Mouse (Mus musculus): ENCODE results near the gene Prex1.

Prex1 gene

DNA sequence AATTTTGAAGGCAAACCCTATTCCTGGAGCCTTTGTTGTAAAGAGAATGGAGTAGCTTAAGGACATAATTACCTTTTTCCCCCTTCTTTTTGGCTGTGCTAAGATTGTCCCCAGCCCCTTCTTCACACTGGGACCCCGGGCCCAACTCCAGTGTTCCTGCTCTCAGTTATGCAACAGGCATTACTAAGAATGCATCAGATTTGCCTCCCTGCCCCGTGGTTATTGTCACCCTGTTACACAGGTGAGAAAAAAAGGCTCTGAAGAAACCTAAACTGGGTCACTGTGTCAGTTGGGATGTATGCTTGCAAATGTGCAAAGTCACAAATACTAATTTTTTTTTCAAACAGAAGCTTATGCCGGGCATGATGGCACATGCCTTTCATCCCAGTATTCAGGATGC, 6.8 kb upstream of the Prex1 start:
- no peak for DNase-seq

DNA sequence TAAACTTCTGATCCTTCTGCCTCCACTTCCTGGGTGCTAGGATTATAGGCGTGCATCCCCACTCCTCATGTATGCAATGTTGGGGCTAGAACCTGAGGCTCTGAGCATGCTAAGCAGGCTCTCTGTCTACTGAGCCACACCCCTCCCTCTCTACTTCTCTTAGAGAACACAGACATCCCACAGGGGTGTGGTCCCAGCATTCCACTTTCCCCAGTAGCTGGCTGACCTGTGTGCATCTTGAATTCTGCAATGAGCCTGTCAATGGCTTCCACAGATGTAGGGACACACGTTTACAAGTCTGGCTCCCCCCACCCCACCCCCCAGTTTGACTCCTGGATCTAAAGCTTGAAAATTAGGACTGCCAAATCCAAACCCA, 6.3 kb upstream of the Prex1 start:
- DNase-seq: no peak

DNA sequence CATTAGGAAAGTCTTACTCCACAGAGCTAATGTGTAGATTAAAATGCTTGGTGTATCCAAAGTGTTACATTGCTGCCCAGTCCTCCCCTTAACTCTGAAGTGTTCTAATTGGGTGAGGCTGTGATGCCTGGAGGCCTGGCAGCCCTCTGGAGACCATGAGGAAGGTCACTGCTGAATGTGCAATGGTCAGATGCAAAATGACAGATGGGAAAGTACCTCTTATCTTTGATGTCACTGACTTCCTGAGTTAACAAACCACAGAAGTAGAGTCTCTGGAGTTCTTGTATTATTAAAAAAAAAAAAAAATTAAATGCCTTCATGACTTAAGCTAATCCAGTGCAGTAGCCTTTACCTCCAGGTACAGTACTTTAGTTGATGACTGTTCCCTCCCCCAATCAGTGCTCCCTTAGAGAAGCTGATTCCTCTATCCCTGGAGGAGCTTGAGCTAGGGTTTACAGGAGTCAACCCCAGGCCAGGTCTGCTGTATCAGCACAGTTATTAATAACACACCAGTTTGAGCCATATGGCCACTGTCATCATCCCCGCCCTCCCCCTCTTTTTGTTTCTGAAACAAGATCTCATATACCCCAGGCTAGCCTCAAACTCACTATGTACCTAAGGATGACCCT, 5.8 kb upstream of the Prex1 start:
- no peak for DNase-seq

DNA sequence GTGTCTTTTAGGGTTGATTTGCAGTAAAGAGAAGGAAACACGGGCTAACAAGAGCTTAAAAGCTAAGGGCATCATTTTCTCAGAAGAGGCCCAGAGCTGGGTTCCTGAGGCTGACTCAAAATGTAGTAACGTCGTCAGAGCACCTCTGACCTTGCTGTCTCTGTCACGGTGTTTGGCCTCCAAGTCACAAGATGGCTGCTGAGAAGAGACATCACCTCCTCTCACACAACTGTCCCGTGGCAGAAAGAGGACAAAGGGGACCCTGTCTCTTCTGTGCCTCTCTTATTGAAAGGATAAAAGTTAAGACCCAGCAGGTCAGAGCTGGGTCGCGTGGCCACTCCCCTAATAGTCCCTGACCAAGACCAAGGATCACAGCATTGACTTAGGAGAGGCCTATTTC, 2.4 kb upstream of the Prex1 start:
- DNase-seq: no peak

DNA sequence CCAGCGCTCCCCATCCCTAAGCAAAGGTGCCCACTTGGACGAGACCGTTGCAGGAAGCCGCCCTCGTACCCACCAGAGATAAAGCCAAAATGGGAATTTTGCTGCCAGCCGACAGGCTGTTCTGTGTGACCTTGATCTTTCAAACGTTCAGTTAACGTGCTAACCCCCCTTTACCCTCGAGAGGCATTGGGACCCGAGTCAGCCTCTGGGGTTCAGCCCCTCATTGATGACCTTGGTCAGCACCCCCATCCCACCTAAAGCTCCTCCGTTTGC, 731 bp upstream of the Prex1 start:
- no peak for DNase-seq

DNA sequence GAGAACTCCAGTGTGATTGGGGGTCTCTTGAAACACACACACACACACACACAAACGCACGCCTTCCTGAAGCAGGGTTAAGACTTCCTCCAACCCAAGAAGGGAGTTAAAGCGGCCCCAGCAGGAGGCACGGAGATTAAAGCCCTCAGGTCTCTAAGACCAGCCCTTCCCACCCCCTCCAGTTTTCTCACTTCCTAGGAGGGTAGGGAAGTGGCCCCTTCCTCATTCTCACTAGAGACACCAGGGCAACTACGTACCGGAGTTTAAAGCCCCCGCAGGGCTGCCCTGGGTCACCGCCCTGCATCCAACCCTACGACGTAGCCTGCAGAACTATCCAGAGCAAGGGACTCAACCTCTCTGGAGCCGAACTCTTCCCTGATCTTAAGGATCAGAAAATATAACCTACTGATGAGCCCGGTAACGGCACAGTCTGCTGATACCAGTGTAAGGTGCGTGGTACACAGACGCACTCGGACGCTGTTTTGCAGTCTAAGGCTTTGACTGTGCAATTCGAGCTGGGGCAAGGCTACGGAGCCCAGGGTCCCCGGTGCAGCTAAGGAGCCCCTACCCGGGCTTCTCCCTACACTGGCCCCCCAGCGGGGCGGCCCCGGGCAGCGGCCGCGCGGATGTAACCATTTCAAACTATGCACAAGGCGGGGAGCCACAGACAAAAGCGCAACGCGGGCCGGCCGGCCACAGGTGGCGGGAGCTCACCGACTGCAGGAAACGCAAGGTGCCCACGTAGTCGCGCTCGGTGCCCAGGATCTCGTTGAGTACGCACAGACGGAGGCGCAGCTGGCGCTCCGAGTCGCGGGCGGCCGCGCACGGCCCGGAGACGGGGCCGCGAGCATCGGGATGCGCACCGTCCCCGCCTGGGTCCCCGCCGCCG, 587 bp downstream of the Prex1 start:
- DNase-seq: peak; percentile 57 to 66

DNA sequence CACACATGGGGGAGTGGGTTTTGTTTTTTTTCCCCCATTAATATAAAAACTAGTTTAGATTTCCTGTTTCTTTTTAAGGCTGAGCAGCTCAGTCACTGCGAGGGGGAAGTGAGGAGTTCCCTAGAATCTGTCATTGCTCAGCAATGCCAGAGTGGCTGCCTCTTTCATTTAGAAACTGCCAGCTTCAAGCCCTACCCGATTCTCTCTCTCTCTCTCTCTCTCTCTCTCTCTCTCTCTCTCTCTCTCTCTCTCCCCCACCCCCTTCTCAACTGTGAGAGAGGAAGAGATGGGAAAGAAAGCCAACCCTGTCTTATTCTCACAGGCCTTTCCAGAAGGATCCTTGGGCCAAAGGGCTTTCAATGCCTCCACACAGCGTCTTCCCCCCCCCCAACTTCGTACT, 1.3 kb downstream of the Prex1 start:
- DNase-seq: peak; percentile 32 to 42

DNA sequence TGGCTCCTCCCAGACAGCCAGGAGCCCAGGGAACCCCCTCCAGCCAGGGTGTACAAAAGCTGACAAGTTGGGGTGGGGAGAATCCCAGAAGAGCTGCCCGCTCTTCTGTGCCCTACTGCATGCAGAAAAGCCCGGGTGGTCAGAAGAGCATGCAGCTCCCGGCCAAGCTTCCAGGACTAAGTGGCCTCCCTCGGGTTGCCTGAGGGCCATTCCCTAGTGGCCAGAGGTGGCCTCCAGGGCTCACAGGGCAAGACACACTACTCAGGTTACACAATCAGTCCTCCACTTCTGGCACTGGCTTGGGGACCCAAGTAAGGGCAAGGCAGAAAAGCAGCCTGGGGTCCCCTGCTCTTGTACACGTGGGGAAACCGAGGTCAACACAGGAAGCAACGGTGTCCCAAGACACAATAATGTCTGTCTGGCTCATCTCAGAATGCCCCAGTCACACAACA, 1.9 kb downstream of the Prex1 start:
- DNase-seq: peak in 1 of 2 experiments; percentile 19

DNA sequence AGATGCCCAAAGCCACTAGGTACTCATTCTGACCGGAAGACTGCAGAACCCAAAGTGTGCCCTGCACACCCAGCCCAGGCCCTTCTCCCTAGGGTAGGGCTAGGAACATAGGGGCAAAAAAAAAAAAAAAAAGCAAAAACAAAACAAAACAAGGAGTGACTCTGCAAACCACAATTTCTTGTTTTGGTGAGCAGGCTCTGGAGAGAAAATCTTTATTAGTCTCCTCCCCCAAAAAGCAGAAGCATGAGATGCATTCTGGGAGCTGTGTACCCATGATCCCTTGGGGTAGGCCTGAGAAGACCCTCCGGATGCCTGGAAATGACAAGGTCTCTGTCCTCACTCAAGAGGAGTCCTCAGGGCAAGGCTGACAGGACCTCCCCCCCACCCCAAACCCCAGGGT, 3.7 kb downstream of the Prex1 start:
- peak in 1 of 2 experiments; percentile 34 for DNase-seq

DNA sequence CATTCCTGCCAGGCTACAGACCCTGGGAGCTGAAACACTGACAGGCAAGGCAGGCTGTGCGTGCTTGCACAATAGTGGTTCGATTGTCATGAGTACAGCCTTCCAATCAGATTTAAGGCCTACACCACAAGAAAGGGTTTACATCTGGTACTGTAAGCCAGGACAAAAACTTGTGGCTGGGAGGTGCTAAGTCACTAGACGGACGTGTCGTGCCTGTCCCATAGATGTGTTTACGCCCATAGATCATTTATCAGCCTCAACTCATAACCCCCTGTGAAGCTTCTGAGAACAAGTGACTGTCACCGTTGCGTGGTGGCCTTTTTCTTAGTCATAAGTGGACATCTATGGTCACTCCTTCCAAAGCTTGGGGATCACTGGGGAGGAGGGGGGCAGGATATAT, 5.3 kb downstream of the Prex1 start:
- no peak for DNase-seq

DNA sequence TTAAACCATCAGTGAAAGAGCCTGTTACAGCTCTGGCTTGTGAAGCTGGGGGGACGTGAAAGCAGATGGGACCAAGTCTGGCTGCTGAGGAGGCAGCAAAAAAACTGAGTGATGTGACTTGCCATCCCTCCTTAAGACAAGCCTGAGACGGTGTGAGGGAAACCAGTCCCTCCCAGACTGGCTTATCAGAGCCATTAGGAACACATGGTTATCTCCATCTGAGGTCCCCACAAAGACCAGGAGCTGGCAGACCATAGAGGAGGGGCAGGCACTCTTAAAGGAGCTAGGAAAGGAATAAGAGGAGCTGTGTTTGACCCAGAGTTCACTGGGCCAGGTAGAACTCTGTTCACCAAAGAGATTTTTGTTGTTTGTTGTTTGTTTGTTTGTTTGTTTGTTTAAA, 7.1 kb downstream of the Prex1 start:
- DNase-seq: no peak

DNA sequence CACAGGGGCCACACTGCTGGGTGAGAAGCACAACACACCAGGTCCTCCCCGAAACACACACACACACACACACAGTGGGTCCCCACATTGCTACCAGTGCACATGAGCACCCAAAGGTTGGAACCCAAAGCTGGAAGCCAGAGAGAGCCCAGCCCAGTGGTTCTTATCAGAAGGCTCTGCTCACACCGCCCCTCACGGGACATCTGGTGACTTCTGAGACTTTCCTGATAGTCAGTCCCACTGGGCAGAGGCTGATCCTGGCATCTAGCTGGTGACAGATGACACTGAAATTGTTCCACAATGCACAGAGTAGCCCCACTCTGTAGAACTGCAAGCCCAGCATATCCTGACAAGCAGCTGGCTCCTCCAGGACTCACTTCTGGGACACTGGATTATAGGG, 10.1 kb downstream of the Prex1 start:
- DNase-seq: no peak

DNA sequence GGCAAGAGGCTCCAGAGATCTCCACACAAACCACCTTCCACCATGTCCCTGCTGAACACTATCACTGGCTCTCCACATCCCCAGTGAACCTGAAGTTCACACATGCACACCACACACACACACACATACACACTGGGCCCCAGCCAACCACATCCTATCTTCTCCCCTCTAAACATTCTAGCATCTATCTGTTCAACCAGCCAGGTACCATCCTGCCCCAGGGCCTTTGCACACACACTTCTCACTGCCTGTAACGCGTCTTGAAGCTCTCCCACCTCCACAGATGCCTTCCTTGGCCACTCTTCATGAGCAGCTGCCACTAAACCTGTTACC, 11.6 kb downstream of the Prex1 start:
- no peak for DNase-seq

DNA sequence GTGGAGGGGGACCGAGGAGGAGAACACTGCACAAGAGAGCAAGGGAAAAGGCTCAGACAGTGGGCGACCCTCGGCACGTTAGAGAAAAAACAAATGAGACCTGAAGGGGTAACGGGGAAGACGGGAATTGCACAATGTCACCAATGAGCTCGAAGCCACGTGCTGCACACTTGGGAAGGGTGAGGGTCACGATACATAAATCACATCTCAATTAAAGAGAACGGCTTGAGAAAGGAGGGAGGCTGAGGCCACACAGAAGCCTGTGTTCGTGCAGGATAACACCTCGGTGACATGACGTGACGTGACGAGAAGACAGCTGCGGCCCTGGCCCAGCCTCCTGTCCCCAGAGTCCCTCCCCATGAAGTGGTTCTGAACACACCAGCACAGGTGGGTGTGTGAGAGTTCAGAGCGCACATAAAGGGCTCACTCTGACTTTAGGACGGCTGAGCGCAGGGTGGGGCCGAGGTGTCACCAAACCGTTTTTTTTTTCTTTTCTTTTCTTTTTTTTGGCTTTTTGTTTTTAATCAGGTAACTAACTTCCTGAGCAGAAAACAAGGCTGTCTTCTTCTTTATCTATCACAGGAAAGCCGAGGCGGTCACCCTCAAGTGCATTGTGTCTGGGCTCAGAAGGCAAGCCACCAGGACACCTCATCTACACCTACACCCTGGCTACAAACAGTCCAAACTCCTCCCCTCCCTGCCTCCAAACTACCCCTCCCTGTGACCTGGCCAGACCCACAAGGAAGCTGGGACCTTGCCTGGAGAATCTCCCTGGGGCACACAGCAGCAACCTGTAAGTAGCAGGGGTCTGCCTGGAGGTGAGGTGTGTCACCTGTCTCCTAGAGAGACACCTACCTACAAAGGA, 12.2 kb downstream of the Prex1 start:
- DNase-seq: no peak

DNA sequence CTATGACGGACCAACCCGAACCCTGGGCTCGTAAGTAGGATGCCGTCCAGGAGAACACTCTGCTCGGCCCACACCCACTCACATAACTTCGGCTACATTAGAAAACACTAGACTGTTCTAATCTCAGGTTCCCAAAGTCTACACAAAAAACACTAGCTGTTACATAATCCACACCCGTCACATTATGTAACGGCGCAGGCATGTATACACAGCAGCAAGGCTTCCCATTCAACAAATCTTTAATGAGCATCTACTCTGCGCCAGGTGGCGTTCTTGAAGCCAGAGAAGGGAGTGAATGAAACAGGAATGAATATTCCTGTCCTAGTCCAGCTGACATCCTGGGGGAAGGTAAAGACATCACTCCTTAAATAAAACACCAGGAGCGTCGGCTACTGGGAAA, 12.9 kb downstream of the Prex1 start:
- no peak for DNase-seq

DNA sequence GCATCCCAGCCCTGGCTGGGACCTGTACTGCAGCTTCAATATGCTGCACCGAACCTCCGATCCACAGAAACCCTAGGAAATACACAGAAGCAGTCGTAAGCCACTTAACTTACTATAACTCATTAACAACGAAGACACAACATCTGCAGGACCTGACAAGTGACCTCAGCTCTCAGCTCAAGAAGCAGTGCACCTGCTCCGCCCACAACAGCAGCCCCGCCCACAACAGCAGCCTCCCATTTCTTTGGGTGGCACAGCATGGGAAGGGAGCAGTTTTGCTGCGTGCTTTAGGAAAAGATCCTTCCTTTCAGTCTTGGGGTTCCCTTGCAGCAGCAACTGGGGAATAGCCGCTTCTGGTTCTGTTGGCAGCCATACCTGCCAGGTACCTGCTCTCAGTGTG, 13.5 kb downstream of the Prex1 start:
- no peak for DNase-seq

DNA sequence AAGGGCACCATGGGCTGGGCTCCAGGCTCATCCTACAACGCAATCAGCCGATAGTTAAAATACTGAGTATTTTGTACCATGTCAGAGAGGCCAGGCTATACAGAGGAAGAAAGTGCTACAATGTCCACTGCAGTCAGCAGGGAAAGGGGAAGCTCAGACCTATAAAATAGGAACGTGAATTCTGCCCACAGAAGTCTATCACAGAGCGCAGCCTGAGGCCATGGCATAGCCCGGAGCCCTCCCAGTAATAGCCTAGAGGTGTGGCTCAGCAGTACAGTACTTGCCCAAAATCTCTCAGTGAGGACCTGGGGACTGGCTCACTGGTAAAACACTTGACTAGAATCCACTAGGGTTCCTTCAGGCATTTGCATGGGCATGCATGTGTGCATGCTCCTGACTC, 14.1 kb downstream of the Prex1 start:
- no peak for DNase-seq

DNA sequence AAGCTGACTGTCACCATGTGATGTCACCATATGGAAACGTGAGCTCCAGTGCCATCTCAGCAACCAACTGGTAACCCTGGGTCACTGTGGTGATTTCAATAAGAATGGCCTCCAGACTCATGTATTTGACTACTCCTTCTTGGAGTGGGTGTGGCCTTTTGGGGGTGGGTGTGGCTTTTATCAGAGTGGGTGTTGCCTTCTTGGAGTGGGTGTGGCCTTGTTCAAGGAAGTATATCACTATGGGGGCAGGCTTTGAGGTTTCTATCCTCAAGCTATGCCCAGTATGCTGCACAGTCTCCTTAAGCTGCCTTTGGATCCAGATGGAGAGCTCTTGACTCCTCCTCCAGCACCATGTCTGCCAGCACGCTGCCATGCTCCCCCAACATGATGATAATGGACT, 19.0 kb downstream of the Prex1 start:
- DNase-seq: peak in 1 of 2 experiments; percentile 31

DNA sequence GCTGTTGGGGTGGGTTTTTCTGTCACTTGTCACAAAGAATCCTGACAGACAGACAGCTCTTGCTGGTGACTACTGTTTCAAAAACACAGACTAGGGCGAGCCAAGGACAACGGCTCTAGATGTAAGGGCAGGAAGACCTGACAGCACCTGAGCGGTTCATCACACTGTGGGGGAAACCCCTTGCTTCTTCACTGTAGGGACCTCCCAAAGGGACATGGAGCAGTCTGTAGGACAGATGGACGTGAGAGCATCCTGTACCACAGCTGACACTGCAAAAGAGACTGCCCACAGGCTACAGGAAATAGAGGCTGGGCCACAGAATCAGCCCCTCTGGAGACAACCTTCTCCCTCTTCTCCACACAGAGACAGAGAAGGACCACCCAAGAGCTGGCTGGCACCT, 20.2 kb downstream of the Prex1 start:
- DNase-seq: no peak

DNA sequence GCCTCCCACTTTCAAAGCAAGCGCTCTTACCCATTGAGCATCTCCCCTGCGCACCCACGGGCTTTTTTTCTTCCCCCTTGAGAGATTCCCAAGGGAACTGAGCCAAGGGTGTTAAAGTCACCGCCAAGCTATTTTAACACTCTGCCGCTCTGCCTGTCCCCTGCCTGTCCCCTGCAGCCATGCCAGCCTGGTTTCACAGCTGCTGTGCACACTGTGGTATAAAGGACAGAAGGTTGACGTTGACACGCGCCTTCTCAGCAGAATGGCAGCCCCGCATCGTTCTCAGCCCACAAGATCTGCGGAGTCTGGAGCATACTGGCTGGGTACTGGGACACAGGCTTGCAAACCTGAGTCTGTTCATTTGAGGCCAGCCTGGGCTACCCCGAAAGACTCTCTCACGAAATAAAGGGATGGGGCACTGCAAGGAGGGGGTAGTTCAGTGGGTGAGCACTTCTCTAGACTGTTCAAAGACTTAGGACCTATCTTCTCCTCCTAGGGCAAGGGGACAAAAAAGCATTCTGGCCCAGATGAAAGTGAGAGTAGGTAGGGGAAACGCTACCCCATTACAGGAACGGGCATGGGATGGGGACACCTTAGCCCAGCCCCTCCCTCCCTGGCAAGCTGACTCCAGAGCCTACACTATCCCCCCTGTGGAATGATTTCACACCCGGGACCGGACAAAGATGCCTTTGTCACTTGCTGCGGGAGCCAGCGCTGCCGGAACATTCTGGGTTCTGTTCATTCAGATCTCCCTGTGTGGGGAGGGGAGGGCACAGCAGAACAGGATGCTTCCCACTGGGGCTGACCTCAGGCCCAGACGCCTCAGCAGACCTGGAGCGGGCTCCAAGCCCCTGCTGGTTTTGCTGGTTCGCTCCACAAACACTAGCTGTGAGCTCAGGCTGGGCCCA, 21.8 kb downstream of the Prex1 start:
- no peak for DNase-seq

DNA sequence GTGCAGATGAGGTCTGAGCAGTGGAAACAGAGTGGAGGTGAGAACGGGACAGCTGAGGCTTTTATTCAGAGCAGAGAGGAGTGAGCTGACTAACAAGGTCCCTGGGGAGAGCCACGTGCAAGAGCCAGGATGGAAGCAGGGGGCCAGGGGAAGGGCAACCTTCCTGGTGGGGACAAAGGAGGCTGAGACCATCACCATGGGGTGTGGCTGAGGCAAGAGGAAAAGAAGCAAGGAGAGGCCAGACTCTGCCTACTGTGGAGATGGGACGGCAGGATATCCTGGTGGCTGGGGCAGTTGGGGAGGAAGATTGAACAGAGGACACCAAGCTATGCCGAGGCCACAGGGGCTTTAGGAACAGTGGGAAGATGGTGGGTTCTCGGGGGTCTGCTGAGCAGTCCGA, 26.7 kb downstream of the Prex1 start:
- DNase-seq: no peak

DNA sequence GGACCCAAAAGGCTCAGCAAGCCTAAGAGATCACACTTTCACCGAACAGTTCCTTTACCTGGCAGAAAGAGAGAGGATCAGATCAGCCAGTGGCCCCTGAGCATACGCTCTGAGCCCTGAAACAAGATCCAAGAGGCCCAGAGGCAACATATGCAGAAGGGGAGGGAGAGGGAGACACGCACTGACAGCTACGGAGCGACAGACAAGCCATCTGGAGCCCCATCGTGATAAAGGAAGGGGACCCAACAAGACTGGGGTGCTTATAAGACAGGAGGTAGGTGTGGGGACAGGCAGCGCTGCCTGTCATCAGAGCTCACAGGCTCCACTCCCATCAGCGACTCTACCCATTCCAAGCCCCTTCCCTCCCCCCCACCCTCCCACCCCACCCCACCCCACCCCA, 27.8 kb downstream of the Prex1 start:
- DNase-seq: no peak

All from B cell, adult 2 months (primary cell).